Mouse (Mus musculus) embryonic fibroblast, embryonic 13.5 days (primary cell): ENCODE results near the gene Dpp6. TPM values are rescaled to one million over a fixed set of nuclear protein-coding genes. Genes with fewer than 3 reads are reported as not detected.

Experiments used
- H3K27ac ChIP-seq: 2 replicates; pipeline ENCODE4 v1.5.1; 2012; ENCODE audit warnings: low read length, control low read depth, inconsistent platforms; ENCODE audit not compliant: insufficient read depth
- H3K4me1 ChIP-seq: 2 replicates; pipeline ENCODE4 v1.6.1; 2011; ENCODE audit warnings: low read length; ENCODE audit not compliant: control insufficient read depth, insufficient read depth
- H3K4me3 ChIP-seq: 2 replicates; pipeline ENCODE4 v1.5.1; 2011; ENCODE audit warnings: mild to moderate bottlenecking, control low read depth, low read length; ENCODE audit not compliant: insufficient read depth
- CTCF ChIP-seq: IDR thresholded peaks from 2 replicates; pipeline ENCODE4 v1.5.1; 2011; ENCODE audit warnings: mild to moderate bottlenecking, control low read depth, low read length, moderate library complexity, borderline replicate concordance; ENCODE audit not compliant: insufficient read depth
- POLR2A ChIP-seq: IDR thresholded peaks from 2 replicates; pipeline ENCODE4 v1.6.1; 2011; ENCODE audit warnings: low read depth, mild to moderate bottlenecking, control low read depth, low read length, moderate library complexity
- polyA plus RNA-seq: library from polyadenylated mRNA; stranded (reverse); fragments of >200 nt; gene quantifications from 2 replicates; pipeline ENCODE4 v1.2.4, GENCODE M21; 2011; ENCODE audit warnings: low read depth; ENCODE audit not compliant: missing spikeins, insufficient read length

Dpp6 gene
- polyA plus RNA-seq, 1 experiment: 0.14 TPM

GRCm38 (mm10) chr5:27052441-27052840 lies 235.4 kb downstream of the Dpp6 start:
- no peak for TF ChIP-seq POLR2A
- no peak for TF ChIP-seq CTCF
- no peaks in the 10 kb centered on the region for H3K4me1 ChIP-seq
- H3K4me3 ChIP-seq: no peak overlapping the region
- no peak overlapping the region for H3K27ac ChIP-seq

GRCm38 (mm10) chr5:27056436-27056835 lies 239.4 kb downstream of the Dpp6 start:
- no peak overlapping the region for H3K27ac ChIP-seq
- H3K4me3 ChIP-seq: no peak overlapping the region
- no peaks in the 10 kb centered on the region for H3K4me1 ChIP-seq
- TF ChIP-seq CTCF (no peak), POLR2A (no peak)

- TF ChIP-seq CTCF (no peak), POLR2A (no peak)
- Histone ChIP-seq H3K4me3 (no peak overlapping the region), H3K4me1 (no peaks in the 10 kb centered on the region), H3K27ac (no peak overlapping the region)
These were observed 243.1 kb downstream of the Dpp6 start for GRCm38 (mm10) chr5:27060114-27060513.

- TF ChIP-seq CTCF (no peak), POLR2A (no peak)
- Histone ChIP-seq H3K4me3 (no peak overlapping the region), H3K4me1 (no peaks in the 10 kb centered on the region), H3K27ac (no peak overlapping the region)
These were observed 246.9 kb downstream of the Dpp6 start for GRCm38 (mm10) chr5:27063871-27064270.

- H3K4me3 ChIP-seq: no peak overlapping the region
- no peak for TF ChIP-seq CTCF
- TF ChIP-seq POLR2A: no peak
- H3K4me1 ChIP-seq: no peaks in the 10 kb centered on the region
- no peak overlapping the region for H3K27ac ChIP-seq
These were observed 249.8 kb downstream of the Dpp6 start for GRCm38 (mm10) chr5:27066837-27067236.

- Histone ChIP-seq H3K27ac (no peak overlapping the region), H3K4me1 (no peaks in the 10 kb centered on the region), H3K4me3 (no peak overlapping the region)
- TF ChIP-seq POLR2A (no peak), CTCF (peak; percentile 52; the same call in 1 of the 2 replicates)
These were observed 258.2 kb downstream of the Dpp6 start for GRCm38 (mm10) chr5:27075131-27075591.

GRCm38 (mm10) chr5:27076046-27076445 lies 259.0 kb downstream of the Dpp6 start:
- TF ChIP-seq CTCF (no peak), POLR2A (no peak)
- Histone ChIP-seq H3K27ac (no peak overlapping the region), H3K4me1 (no peaks in the 10 kb centered on the region), H3K4me3 (no peak overlapping the region)

- TF ChIP-seq POLR2A (no peak), CTCF (no peak)
- Histone ChIP-seq H3K27ac (no peak overlapping the region), H3K4me1 (no peaks in the 10 kb centered on the region), H3K4me3 (no peak overlapping the region)
These were observed 260.8 kb downstream of the Dpp6 start for GRCm38 (mm10) chr5:27077821-27078220.

GRCm38 (mm10) chr5:27081275-27081674 lies 264.3 kb downstream of the Dpp6 start:
- no peak overlapping the region for H3K4me3 ChIP-seq
- no peak for TF ChIP-seq CTCF
- TF ChIP-seq POLR2A: no peak

GRCm38 (mm10) chr5:27083762-27084161 lies 266.8 kb downstream of the Dpp6 start:
- Histone ChIP-seq H3K4me1 (no peaks in the 10 kb centered on the region), H3K27ac (no peak overlapping the region), H3K4me3 (no peak overlapping the region)
- no peak for TF ChIP-seq CTCF
- no peak for TF ChIP-seq POLR2A

More at GRCm38 (mm10) chr5:27081275-27081674, 264.3 kb downstream of the Dpp6 start:
- Histone ChIP-seq H3K27ac (no peak overlapping the region), H3K4me1 (no peaks in the 10 kb centered on the region)

GRCm38 (mm10) chr5:27108221-27108620 lies 291.2 kb downstream of the Dpp6 start:
- no peak overlapping the region for H3K27ac ChIP-seq
- no peak overlapping the region for H3K4me3 ChIP-seq
- H3K4me1 ChIP-seq: no peaks in the 10 kb centered on the region
- TF ChIP-seq POLR2A (no peak), CTCF (no peak)
